Mouse (Mus musculus) left cerebral cortex, adult 11 months (tissue): ENCODE data around the gene Tmem189.
A peak's percentile ranks its signal among the peaks of the same experiment; 100 is the strongest.
"Not testable (repeated sequence)": the region's sequence is repeated elsewhere in the genome, so short reads cannot be mapped to it uniquely, and the experiment has no call there.

Experiments
- DNase-seq: peaks from one replicate; pipeline ENCODE4 v3.0.0; 2022; ENCODE audit warnings: low spot score

Gene Tmem189

GRCm38 (mm10) chr2:167651622-167652021 lies 38.0 kb downstream of the Tmem189 start:
- no peak for DNase-seq

DNA sequence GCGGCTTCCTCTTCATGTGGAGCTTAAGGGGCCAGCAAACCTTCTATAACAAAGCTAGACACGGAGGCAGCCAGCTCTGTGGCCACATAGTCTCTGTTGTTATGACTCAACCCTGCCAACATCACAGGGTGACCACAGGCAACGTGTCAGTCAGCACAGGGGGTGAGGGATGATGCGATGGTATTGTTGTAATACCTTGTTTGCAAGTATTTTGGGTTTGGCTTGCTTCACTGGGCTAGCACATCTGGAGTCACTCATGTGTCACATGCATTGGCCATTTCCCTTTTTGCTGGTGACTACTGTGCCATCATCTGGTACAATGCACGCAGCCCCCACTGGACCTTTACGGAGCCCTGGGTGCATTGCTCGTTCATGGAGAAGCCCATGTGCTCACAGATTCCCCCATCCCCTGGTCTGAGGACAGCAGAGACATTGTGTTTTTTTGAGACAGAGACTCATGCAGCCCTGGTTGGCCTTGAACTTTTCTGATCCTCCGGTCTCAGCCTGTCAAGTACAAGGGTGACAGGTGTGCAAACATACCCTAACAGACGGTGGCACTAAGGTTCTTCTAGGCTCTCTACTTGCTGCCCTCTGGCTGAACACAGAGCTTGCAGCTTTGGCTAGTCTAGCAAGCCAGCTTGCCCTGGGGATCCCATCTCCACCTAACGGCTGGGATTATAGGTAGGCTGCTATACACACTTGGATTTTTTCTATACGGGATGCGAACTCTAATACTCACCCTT lies 40.2 kb downstream of the Tmem189 start:
- no peak for DNase-seq

- DNase-seq = no peak
Observed at GRCm38 (mm10) chr2:167646411-167646810, 43.2 kb downstream of the Tmem189 start.

DNA sequence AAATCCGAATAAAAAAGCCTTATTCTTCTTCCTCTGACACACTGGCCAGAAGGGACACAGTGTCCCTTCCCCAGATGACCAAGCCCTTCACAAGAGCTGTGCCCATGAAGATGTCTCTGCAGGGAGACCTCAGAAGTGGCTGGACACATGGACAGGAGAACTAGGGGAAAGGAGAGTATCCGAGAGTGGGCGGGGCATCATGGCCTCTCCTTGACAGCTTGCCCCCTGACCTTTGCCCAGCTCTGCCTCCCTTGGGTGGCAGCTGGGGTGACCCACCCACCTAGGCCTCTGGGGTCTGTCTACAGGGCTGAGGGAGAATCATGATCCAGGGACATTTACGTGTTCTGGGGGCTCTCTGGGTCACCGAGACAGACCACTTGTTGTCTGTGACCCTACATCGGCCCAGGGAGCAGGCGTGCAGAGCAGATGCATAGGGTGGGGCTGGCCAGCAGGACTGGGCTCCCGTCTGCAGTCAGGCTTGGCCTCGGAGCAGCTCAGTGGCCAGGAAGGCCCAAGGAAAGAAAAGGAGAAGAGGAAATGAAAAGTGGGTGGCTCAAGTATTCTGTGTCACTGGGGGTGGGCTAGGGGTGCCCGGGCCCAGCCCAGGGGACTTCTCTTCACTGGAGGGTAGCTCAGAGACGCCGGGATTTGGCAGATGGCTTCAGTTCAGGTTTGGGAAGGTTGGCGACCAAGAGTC lies 46.1 kb downstream of the Tmem189 start:
- DNase-seq = not testable (repeated sequence)

- no peak for DNase-seq
Observed at GRCm38 (mm10) chr2:167642164-167642563, 47.5 kb downstream of the Tmem189 start.

- DNase-seq = no peak
Observed at GRCm38 (mm10) chr2:167641337-167641736, 48.3 kb downstream of the Tmem189 start.

- DNase-seq = no peak
Observed at GRCm38 (mm10) chr2:167640279-167640678, 49.3 kb downstream of the Tmem189 start.

DNA sequence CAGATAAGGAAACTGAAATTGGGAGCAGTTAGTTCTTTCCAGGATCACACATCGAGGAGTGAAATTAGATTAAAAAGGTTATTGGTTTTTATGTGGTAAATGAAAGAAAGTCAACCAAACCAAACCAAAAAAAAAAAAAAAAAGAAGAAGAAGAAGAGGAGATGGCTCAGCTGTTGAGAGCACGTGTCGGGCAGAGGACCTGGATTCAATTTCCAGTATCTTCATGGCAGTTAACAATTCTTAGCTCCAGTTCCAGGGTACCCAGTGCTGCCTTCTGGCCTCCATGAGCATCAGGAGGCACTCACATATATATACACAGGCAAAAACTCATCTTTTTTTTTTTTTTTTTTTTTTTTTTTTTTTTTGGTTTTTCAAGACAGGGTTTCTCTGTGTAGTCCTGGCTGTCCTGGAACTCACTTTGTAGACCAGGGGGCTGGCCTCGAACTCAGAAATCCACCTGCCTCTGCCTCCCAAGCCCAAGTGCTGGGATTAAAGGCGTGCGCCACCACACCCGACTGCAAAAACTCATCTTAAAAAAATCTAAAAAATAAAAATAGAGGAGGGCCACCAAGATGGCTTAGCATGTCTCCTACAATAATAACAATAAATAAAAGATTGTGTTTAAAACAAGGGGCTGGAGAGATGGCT lies 54.6 kb downstream of the Tmem189 start:
- no peak for DNase-seq

DNA sequence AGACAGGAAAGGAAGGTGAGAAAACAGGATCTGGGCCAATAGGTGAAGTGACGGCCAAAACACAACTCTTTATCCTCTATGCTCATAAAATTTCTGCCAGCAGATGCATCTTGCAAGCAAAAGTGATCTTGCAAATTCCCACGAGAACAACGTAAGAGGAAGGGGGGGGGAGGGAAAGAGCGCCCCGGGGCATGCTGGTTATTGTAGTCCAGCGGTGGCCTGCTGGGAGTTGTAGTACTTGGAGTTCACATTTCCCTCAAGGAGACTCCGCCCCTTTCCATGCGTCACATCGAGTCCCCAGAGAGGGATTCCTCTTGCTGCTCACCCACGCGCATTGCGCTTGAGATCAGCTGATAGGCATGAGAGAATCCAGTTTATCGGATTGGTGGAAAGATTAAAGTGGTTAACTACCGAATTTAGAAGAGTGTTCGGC lies 55.3 kb downstream of the Tmem189 start:
- DNase-seq = peak; percentile 98

- no peak for DNase-seq
Observed at GRCm38 (mm10) chr2:167633537-167633872, 56.1 kb downstream of the Tmem189 start.

- no peak for DNase-seq
Observed at GRCm38 (mm10) chr2:167632731-167633536, 56.7 kb downstream of the Tmem189 start.

GRCm38 (mm10) chr2:167631591-167632448 lies 57.8 kb downstream of the Tmem189 start, which contains the start of gene Ube2v1:
Gene Ube2v1, minus strand, starts transcription at chr2:167632095.
- DNase-seq = peak; percentile 96

- no peak for DNase-seq
Observed at GRCm38 (mm10) chr2:167631181-167631590, 58.4 kb downstream of the Tmem189 start.

GRCm38 (mm10) chr2:167630421-167630820 lies 59.2 kb downstream of the Tmem189 start:
- no peak for DNase-seq

- DNase-seq = no peak
Observed at GRCm38 (mm10) chr2:167629665-167630209, 59.9 kb downstream of the Tmem189 start.

GRCm38 (mm10) chr2:167628872-167629271 lies 60.8 kb downstream of the Tmem189 start:
- DNase-seq = no peak

DNA sequence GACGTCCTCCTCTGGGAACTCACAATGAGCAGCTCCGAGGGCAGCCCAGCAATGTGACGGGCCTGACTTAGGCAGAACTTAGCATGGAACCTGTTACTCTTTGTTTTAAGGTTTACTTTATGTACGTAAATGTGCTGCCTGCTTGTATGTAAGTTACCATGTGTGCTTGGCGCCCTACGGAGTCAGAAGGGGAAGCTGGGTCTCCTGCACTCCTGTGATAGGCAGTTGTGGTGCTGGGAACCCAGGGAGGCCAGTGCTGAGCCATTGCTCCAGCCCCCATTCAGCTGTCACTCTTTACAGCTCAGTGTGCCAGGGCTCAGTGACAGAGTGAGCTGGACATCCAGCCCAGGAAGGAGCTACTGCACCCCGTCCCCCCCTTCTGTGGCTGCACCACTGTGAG lies 62.6 kb downstream of the Tmem189 start:
- DNase-seq = no peak

GRCm38 (mm10) chr2:167625670-167626069 lies 64.0 kb downstream of the Tmem189 start:
- DNase-seq = no peak

DNA sequence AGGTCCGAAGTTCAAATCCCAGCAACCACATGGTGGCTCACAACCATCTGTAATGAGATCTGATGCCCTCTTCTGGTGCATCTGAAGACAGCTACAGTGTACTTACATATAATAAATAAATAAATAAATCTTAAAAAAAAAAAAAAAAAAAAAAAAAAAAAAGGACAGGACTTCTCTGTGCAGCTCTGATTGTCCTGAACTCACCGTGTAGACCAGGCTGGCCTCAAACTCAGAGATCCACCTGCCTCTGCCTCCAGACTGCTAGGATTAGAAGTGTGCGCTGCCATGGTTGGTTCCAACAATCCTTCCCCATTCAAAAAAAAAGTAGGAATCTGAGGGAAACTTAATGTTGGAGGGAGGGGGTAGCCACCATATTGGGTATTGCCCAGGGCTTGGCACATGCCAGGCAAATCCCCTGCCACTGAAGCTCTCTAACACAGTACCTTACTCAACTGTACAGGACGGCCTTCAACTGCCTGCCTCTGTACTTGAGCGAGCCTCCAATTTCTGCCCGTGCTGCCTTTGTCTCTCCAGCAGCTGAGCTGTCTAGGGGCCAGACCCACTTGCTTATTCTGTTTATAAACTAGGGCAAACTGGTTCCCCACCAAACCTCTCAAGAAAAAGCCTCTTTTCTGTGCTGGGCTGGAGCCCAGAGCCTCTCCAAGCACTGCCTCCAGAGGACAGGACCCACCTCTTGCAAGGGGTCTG lies 65.1 kb downstream of the Tmem189 start:
- no peak for DNase-seq

- DNase-seq = no peak
Observed at GRCm38 (mm10) chr2:167622965-167623364, 66.7 kb downstream of the Tmem189 start.
